Comparison of ENCODE assay signal across 9 mouse cellular contexts in genomic region chr15:100537913-100538312, GRCm38 (mm10). TPM values are rescaled to one million over a fixed set of nuclear protein-coding genes. Genes with fewer than 3 reads are reported as not detected.
DNase-seq lines count a peak whose midpoint lies in the region; ATAC-seq and TF ChIP-seq lines count a peak whose summit lies in the region.
"Had no signal": no experiment of that assay in that cellular context is flagged by ENCODE, and none has a peak within 500 bp of the region (broad histone marks: within the 10 kb centered on the region; RNA-seq: fewer than 3 reads in every experiment).

No protein-coding gene starts in this region.

- peaks cover 11% of the 10 kb centered on the region; the same call in 1 of the 2 replicates for H3K36me3 ChIP-seq in kidney, postnatal 0 days (ENCODE audit: insufficient read depth, low read length)
- peaks cover 22% of the 10 kb centered on the region for H3K36me3 ChIP-seq in kidney, embryonic 16.5 days (ENCODE audit: insufficient read depth, low read length)
- H3K36me3 ChIP-seq in heart, postnatal 0 days (replicated peaks; ENCODE audit: control insufficient read depth, insufficient read depth, low read length) = no peaks in the 10 kb centered on the region
- peaks cover 3% of the 10 kb centered on the region; the same call in 1 of the 2 replicates for H3K36me3 ChIP-seq in stomach, postnatal 0 days (ENCODE audit: control insufficient read depth, insufficient read depth, low read length)

- H3K4me3 ChIP-seq in kidney, postnatal 0 days (replicated peaks; ENCODE audit: low read depth, low read length) = no peak overlapping the region
- H3K4me3 ChIP-seq in kidney, embryonic 16.5 days (ENCODE audit: low read length) = no peak overlapping the region
- H3K4me3 ChIP-seq in heart, postnatal 0 days (ENCODE audit: low read depth, low read length) = no peak overlapping the region
- H3K4me3 ChIP-seq in stomach, postnatal 0 days (ENCODE audit: low read depth, low read length) = no peak overlapping the region
- H3K4me3 ChIP-seq: erythroblast, embryonic 14.5 days had no signal

- no peak overlapping the region for H3K4me2 ChIP-seq in kidney, postnatal 0 days (ENCODE audit: low read length)
- no peak overlapping the region for H3K4me2 ChIP-seq in kidney, embryonic 16.5 days (replicated peaks; ENCODE audit: low read depth, low read length)
- H3K4me2 ChIP-seq in heart, postnatal 0 days (ENCODE audit: low read depth, low read length) = no peak overlapping the region
- H3K4me2 ChIP-seq in stomach, postnatal 0 days (replicated peaks; ENCODE audit: low read depth) = no peak overlapping the region

- no peaks in the 10 kb centered on the region for H3K4me1 ChIP-seq in kidney, postnatal 0 days (replicated peaks; ENCODE audit: insufficient read depth, low read length)
- H3K4me1 ChIP-seq in kidney, embryonic 16.5 days (ENCODE audit: insufficient read depth, low read length) = no peaks in the 10 kb centered on the region
- no peaks in the 10 kb centered on the region for H3K4me1 ChIP-seq in heart, postnatal 0 days (ENCODE audit: control insufficient read depth, insufficient read depth)
- H3K4me1 ChIP-seq in stomach, postnatal 0 days (replicated peaks; ENCODE audit: control insufficient read depth, insufficient read depth) = no peaks in the 10 kb centered on the region

- no peaks in the 10 kb centered on the region for H3K9me3 ChIP-seq in kidney, postnatal 0 days (replicated peaks; ENCODE audit: low read length)
- no peaks in the 10 kb centered on the region for H3K9me3 ChIP-seq in kidney, embryonic 16.5 days (ENCODE audit: low read length)
- no peaks in the 10 kb centered on the region for H3K9me3 ChIP-seq in heart, postnatal 0 days (replicated peaks; ENCODE audit: control insufficient read depth, low read length)
- no peaks in the 10 kb centered on the region for H3K9me3 ChIP-seq in stomach, postnatal 0 days (ENCODE audit: control insufficient read depth, low read length)

- TF ChIP-seq CTCF in kidney, postnatal 0 days (IDR thresholded peaks at IDR 0.05; ENCODE audit: low read depth) = peak; percentile 62
- TF ChIP-seq CTCF in heart, postnatal 0 days (IDR thresholded peaks at IDR 0.05; ENCODE audit: low read depth) = peak; percentile 52
- TF ChIP-seq CTCF in stomach, postnatal 0 days (IDR thresholded peaks at IDR 0.05; ENCODE audit: low read depth) = peak; percentile 74

- no peak for TF ChIP-seq EP300 in heart, postnatal 0 days (IDR thresholded peaks at IDR 0.05; ENCODE audit: low read depth)
- TF ChIP-seq EP300 in stomach, postnatal 0 days (optimal IDR thresholded peaks at IDR 0.05) = no peak

- H3K27ac ChIP-seq in kidney, postnatal 0 days = no peak overlapping the region
- no peak overlapping the region for H3K27ac ChIP-seq in kidney, embryonic 16.5 days (ENCODE audit: low read length)
- H3K27ac ChIP-seq in heart, postnatal 0 days (ENCODE audit: low read depth) = no peak overlapping the region
- H3K27ac ChIP-seq in stomach, postnatal 0 days (replicated peaks) = no peak overlapping the region

- 89% methylated on average over 6 of the region's 6 CpGs for WGBS in kidney, postnatal 0 days
- WGBS in kidney, embryonic 16.5 days = 89% methylated on average over 6 of the region's 6 CpGs
- 90% methylated on average over 6 of the region's 6 CpGs for WGBS in heart, postnatal 0 days
- 89% methylated on average over 6 of the region's 6 CpGs for WGBS in stomach, postnatal 0 days

- no peak overlapping the region for H3K9ac ChIP-seq in kidney, postnatal 0 days (ENCODE audit: low read depth, low read length)
- no peak overlapping the region for H3K9ac ChIP-seq in kidney, embryonic 16.5 days (replicated peaks; ENCODE audit: low read length)
- H3K9ac ChIP-seq in heart, postnatal 0 days (replicated peaks; ENCODE audit: low read depth, low read length) = no peak overlapping the region
- no peak overlapping the region for H3K9ac ChIP-seq in stomach, postnatal 0 days (ENCODE audit: low read length)

- peak; percentile 76 for DNase-seq in kidney, postnatal 0 days (ENCODE audit: low spot score)
- DNase-seq in MN1 (ENCODE audit: low spot score) = peak; percentile 59
- peak; percentile 65 for DNase-seq in heart, postnatal 0 days (ENCODE audit: low spot score)
- no peak for DNase-seq in stomach, postnatal 0 days (ENCODE audit: low spot score)
- no peak for DNase-seq in frontal cortex, postnatal 25 days (ENCODE audit: low spot score in 2 of 2)
- no peak for DNase-seq in spleen, postnatal 4 days (ENCODE audit: low spot score in 2 of 2)

- no peak for ATAC-seq in kidney, postnatal 0 days (replicated peaks; ENCODE audit: low FRiP score, low read depth)
- no peak for ATAC-seq in kidney, embryonic 16.5 days (ENCODE audit: low FRiP score, low TSS enrichment)
- ATAC-seq in CD4-positive, CD25-positive, alpha-beta regulatory T cell, adult 4 months = peak; percentile 43
- ATAC-seq in heart, postnatal 0 days (ENCODE audit: insufficient read depth, low read depth) = 0 out of 2 replicates have a peak, but pooled peaks have one; percentile 47
- no peak for ATAC-seq in stomach, postnatal 0 days (ENCODE audit: low FRiP score, low TSS enrichment)

- no peaks in the 10 kb centered on the region for H3K27me3 ChIP-seq in kidney, postnatal 0 days (ENCODE audit: insufficient read depth, low read length)
- no peaks in the 10 kb centered on the region for H3K27me3 ChIP-seq in kidney, embryonic 16.5 days (ENCODE audit: insufficient read depth, low read length)
- H3K27me3 ChIP-seq in heart, postnatal 0 days (ENCODE audit: control insufficient read depth, insufficient read depth, low read length) = no peaks in the 10 kb centered on the region
- H3K27me3 ChIP-seq in stomach, postnatal 0 days (ENCODE audit: control insufficient read depth, insufficient read depth, low read length) = no peaks in the 10 kb centered on the region

RNA-seq across cellular contexts. Expression of gene Tfcp2, which starts 13.9 kb away (rescaled TPM):
- polyA plus RNA-seq in kidney, postnatal 0 days (2015; fragmentation: Nextera tagmentation; extraction: Ambion mirVana) = 28.6 and 29.1 TPM in 2 replicates
- polyA plus RNA-seq in kidney, embryonic 16.5 days (2015; fragmentation: Nextera tagmentation; extraction: Ambion mirVana) = 37.5 and 37.8 TPM in 2 replicates
- polyA plus RNA-seq in CD4-positive, CD25-positive, alpha-beta regulatory T cell, adult 4 months (2017; shearing (Covaris generic)) = 1 to 10 TPM; 6.0 to 6.8 TPM
- total RNA-seq in heart, postnatal 0 days (2014; rRNA removed; ENCODE audit: low replicate concordance) = 9.9 and 11.0 TPM in 2 replicates
- polyA plus RNA-seq in heart, postnatal 0 days (2015; fragmentation: Nextera tagmentation; extraction: Ambion mirVana) = 11.2 and 13.9 TPM in 2 replicates
- polyA plus RNA-seq in stomach, postnatal 0 days (2015; fragmentation: Nextera tagmentation; extraction: Ambion mirVana) = 8.7 and 9.6 TPM in 2 replicates

RNA-seq across cellular contexts. Expression of gene Csrnp2, which starts 42.6 kb away (rescaled TPM):
- 10.4 and 10.9 TPM in 2 replicates for polyA plus RNA-seq in kidney, postnatal 0 days (2015; fragmentation: Nextera tagmentation; extraction: Ambion mirVana)
- polyA plus RNA-seq in kidney, embryonic 16.5 days (2015; fragmentation: Nextera tagmentation; extraction: Ambion mirVana) = 15.3 and 16.4 TPM in 2 replicates
- polyA plus RNA-seq in CD4-positive, CD25-positive, alpha-beta regulatory T cell, adult 4 months (2017; shearing (Covaris generic)) = 1 to 10 TPM; 1.8 to 2.5 TPM
- total RNA-seq in heart, postnatal 0 days (2014; rRNA removed; ENCODE audit: low replicate concordance) = 5.1 and 6.0 TPM in 2 replicates
- 4.6 and 5.0 TPM in 2 replicates for polyA plus RNA-seq in heart, postnatal 0 days (2015; fragmentation: Nextera tagmentation; extraction: Ambion mirVana)
- 2.6 and 2.8 TPM in 2 replicates for polyA plus RNA-seq in stomach, postnatal 0 days (2015; fragmentation: Nextera tagmentation; extraction: Ambion mirVana)

Comparison
In these comparisons a context has a peak if more than half of its experiments do, and no peak if none do; other contexts are left out.
1. ATAC-seq: peak in CD4-positive, CD25-positive, alpha-beta regulatory T cell, adult 4 months (single experiment) and heart, postnatal 0 days (single experiment); none in kidney, postnatal 0 days (single experiment), kidney, embryonic 16.5 days (single experiment) and stomach, postnatal 0 days (single experiment).
2. DNase-seq: peak in kidney, postnatal 0 days (single experiment), MN1 (single experiment) and heart, postnatal 0 days (single experiment); none in stomach, postnatal 0 days (single experiment), frontal cortex, postnatal 25 days (0 of 2) and spleen, postnatal 4 days (0 of 2).
3. Peak in every context shown above with its lines, with median percentiles within 50 percentile points of each other: CTCF ChIP-seq.